Mouse (Mus musculus): ENCODE measurements around the gene Prr15. TPM values are rescaled to one million over a fixed set of nuclear protein-coding genes. Genes with fewer than 3 reads are reported as not detected.

Gene Prr15
- polyA plus RNA-seq, 1 experiment from 2014 or later, result 0.97 TPM

DNA sequence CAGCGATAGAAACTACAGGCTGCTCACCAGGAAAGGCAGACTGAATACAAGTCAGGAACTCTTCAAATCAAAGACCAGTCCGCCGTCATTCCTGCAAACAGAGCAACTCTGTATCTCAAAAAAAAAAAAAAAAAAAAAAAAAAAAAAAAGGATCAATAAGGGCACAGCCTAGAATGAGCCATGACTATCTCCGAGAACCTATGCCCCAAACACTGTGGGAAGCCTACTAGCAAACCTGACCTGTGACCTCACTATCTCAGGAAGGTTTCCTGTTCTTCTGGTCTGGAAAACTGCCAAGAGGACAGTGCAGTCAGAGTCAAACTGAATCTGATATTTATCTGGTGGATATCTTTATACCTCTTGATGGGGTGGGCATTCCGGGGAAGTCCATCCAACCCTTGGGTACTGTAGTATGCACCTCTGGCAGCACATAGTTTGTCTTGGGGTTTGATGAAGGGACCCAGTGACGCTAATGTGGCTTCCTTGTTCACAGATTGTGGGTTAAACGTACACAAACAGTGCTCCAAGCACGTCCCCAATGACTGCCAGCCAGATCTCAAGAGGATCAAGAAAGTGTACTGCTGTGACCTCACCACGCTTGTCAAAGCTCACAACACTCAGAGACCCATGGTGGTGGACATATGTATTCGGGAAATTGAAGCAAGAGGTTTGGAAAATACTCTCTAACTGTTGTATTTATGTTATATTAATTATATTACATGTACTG, 35.7 kb upstream of the Prr15 start:
- Histone ChIP-seq H3K9ac (ENCODE audit: low read length) (no peak overlapping the region), H3K36me3 (ENCODE audit: control insufficient read depth, insufficient read depth, low read length) (no peaks in the 10 kb centered on the region), H3K27ac (ENCODE audit: low read depth, low read length) (no peak overlapping the region), H3K27me3 (ENCODE audit: control insufficient read depth, insufficient read depth, low read length) (no peaks in the 10 kb centered on the region), H3K9me3 (ENCODE audit: control insufficient read depth, low read length) (no peaks in the 10 kb centered on the region), H3K4me3 (ENCODE audit: low read depth, low read length) (no peak overlapping the region), H3K4me2 (no peak overlapping the region), H3K4me1 (ENCODE audit: control insufficient read depth, insufficient read depth, low read length) (no peaks in the 10 kb centered on the region)
- DNase-seq (ENCODE audit: low spot score, missing footprints) (no peak), ATAC-seq (ENCODE audit: low FRiP score) (no peak)
- WGBS, result 81% methylated on average over 10 of the region's 10 CpGs

DNA sequence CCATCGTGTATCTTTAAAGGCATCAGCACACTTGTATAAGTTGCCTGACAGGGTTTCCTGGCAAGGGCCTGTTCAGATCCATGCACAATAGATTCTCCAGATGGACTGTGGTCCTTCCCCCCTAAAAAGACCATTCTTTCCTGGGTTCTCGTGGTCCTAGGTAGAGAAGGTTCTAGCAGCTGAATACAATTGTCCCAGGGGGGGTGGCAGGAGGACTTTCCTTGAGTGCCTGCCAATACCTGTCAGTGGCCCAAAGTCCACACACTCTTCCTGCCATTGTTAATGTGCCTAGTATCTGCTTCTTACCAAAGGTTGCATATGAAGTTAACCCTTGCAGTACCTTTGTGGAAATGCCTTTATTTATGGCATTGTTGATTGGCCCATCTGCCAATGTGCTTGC, 28.4 kb upstream of the Prr15 start:
- 87% methylated on average over 2 of the region's 2 CpGs for WGBS
- no peak overlapping the region for H3K9ac ChIP-seq (ENCODE audit: low read length)
- no peak overlapping the region for H3K4me2 ChIP-seq
- 0 out of 2 replicates have a peak, but pooled peaks cover 2% of the 10 kb centered on the region for H3K36me3 ChIP-seq (ENCODE audit: control insufficient read depth, insufficient read depth, low read length)
- DNase-seq (ENCODE audit: low spot score, missing footprints), result no peak
- H3K9me3 ChIP-seq (ENCODE audit: control insufficient read depth, low read length), result no peaks in the 10 kb centered on the region
- H3K4me1 ChIP-seq (ENCODE audit: control insufficient read depth, insufficient read depth, low read length), result no peaks in the 10 kb centered on the region
- ATAC-seq (ENCODE audit: low FRiP score), result no peak
- H3K27me3 ChIP-seq (ENCODE audit: control insufficient read depth, insufficient read depth, low read length), result no peaks in the 10 kb centered on the region
- no peak overlapping the region for H3K4me3 ChIP-seq (ENCODE audit: low read depth, low read length)
- H3K27ac ChIP-seq (ENCODE audit: low read depth, low read length), result no peak overlapping the region

DNA sequence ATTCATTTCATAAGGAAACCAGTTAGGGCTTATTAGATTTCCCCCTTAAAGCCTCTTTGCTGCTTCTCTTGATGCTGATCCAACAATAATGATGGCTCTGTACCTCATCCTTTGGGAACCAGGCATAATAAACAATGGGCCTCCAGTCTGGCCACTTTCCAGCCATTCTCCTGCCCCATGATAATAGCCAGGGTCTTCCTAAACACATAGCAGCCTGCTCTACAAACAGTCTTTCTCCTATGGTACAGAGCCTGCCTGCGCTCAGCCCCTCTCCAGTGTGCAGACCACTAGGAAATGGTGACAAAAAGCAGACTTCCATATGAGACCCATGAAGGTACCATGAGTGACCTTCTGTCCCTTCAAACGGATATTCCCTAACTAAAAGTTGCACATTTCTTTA, 26.2 kb upstream of the Prr15 start:
- Histone ChIP-seq H3K4me2 (no peak overlapping the region), H3K27ac (ENCODE audit: low read depth, low read length) (no peak overlapping the region), H3K27me3 (ENCODE audit: control insufficient read depth, insufficient read depth, low read length) (no peaks in the 10 kb centered on the region), H3K9ac (ENCODE audit: low read length) (no peak overlapping the region), H3K36me3 (ENCODE audit: control insufficient read depth, insufficient read depth, low read length) (0 out of 2 replicates have a peak, but pooled peaks cover 2% of the 10 kb centered on the region), H3K4me3 (ENCODE audit: low read depth, low read length) (no peak overlapping the region), H3K9me3 (ENCODE audit: control insufficient read depth, low read length) (no peaks in the 10 kb centered on the region), H3K4me1 (ENCODE audit: control insufficient read depth, insufficient read depth, low read length) (no peaks in the 10 kb centered on the region)
- WGBS, result 78% methylated on average over 2 of the region's 2 CpGs
- DNase-seq (ENCODE audit: low spot score, missing footprints) (no peak), ATAC-seq (ENCODE audit: low FRiP score) (no peak)

DNA sequence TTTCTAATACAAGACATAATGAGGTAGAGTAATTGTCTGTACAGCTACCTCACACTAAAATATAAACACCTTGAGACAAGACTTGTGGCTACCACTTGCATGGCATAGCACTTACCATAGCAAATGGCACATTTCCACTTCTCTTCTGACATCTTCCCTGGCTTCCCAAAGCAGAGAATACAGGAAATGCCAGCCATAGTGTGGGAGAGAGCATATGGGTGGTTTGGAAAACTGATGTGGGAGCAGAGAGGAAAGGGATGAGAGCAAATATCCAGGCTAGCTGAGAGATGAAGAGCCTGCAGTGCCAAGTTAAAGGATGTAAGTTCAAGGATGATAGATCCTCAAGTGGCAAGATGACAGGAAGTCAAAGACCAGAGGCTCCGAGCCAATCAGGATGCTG, 19.9 kb upstream of the Prr15 start:
- Histone ChIP-seq H3K9me3 (ENCODE audit: control insufficient read depth, low read length) (no peaks in the 10 kb centered on the region), H3K4me2 (no peak overlapping the region), H3K4me1 (ENCODE audit: control insufficient read depth, insufficient read depth, low read length) (no peaks in the 10 kb centered on the region), H3K36me3 (ENCODE audit: control insufficient read depth, insufficient read depth, low read length) (no peaks in the 10 kb centered on the region), H3K27me3 (ENCODE audit: control insufficient read depth, insufficient read depth, low read length) (no peaks in the 10 kb centered on the region), H3K4me3 (ENCODE audit: low read depth, low read length) (no peak overlapping the region), H3K9ac (ENCODE audit: low read length) (no peak overlapping the region), H3K27ac (ENCODE audit: low read depth, low read length) (no peak overlapping the region)
- ATAC-seq (ENCODE audit: low FRiP score) (no peak), DNase-seq (ENCODE audit: low spot score, missing footprints) (no peak)
- WGBS, result 88% methylated on average over 1 of the region's 1 CpGs

DNA sequence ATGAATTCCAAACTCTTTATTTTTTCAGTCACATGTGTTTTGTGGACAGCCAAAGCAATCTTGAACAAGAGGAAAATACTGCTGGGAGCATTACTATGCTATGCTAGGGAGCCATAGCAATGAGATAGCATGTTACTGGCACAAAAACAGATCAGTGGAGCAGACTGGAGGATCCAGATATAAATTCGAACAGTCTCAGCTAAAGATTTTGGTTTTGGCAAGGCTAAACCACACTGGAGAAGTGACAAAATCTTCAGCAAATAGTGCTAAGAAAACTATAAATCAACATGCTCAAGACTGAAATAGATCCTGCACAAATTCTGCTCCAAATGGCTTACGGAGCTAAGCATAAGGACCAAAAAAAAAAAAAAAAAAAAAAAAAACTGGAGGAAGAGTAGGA, 12.6 kb upstream of the Prr15 start:
- H3K9ac ChIP-seq (ENCODE audit: low read length), result no peak overlapping the region
- H3K9me3 ChIP-seq (ENCODE audit: control insufficient read depth, low read length), result no peaks in the 10 kb centered on the region
- H3K4me2 ChIP-seq, result no peak overlapping the region
- H3K27me3 ChIP-seq (ENCODE audit: control insufficient read depth, insufficient read depth, low read length), result no peaks in the 10 kb centered on the region
- H3K27ac ChIP-seq (ENCODE audit: low read depth, low read length), result no peak overlapping the region
- H3K4me1 ChIP-seq (ENCODE audit: control insufficient read depth, insufficient read depth, low read length), result no peaks in the 10 kb centered on the region
- ATAC-seq (ENCODE audit: low FRiP score) (no peak), DNase-seq (ENCODE audit: low spot score, missing footprints) (no peak)
- no peaks in the 10 kb centered on the region for H3K36me3 ChIP-seq (ENCODE audit: control insufficient read depth, insufficient read depth, low read length)
- no peak overlapping the region for H3K4me3 ChIP-seq (ENCODE audit: low read depth, low read length)
- WGBS, result 92% methylated on average over 2 of the region's 2 CpGs

DNA sequence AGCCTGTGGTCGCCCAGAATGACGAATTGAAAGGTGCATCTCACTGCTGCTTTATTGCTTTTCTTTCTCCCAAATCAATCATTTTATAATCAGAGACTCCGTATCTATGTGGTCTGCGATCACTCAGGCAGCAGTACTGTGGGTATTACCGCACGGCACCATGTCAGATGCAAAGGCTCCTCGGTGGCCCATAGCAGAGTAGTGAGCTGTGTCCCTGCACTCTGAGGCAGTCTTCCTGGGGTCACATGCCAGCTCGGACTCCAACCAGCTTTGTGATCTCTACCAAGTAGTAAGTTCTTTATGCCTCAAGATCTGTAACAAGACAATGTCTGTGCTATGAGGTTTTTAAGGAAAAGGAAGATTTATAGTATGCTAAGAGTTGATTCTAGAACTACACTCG, 7.0 kb upstream of the Prr15 start:
- 90% methylated on average over 9 of the region's 9 CpGs for WGBS
- H3K9me3 ChIP-seq (ENCODE audit: control insufficient read depth, low read length), result no peaks in the 10 kb centered on the region
- no peaks in the 10 kb centered on the region for H3K36me3 ChIP-seq (ENCODE audit: control insufficient read depth, insufficient read depth, low read length)
- no peak overlapping the region for H3K4me3 ChIP-seq (ENCODE audit: low read depth, low read length)
- no peaks in the 10 kb centered on the region for H3K27me3 ChIP-seq (ENCODE audit: control insufficient read depth, insufficient read depth, low read length)
- H3K27ac ChIP-seq (ENCODE audit: low read depth, low read length), result no peak overlapping the region
- ATAC-seq (ENCODE audit: low FRiP score) (no peak), DNase-seq (ENCODE audit: low spot score, missing footprints) (no peak)
- no peak overlapping the region for H3K4me2 ChIP-seq
- H3K9ac ChIP-seq (ENCODE audit: low read length), result no peak overlapping the region
- H3K4me1 ChIP-seq (ENCODE audit: control insufficient read depth, insufficient read depth, low read length), result no peaks in the 10 kb centered on the region

DNA sequence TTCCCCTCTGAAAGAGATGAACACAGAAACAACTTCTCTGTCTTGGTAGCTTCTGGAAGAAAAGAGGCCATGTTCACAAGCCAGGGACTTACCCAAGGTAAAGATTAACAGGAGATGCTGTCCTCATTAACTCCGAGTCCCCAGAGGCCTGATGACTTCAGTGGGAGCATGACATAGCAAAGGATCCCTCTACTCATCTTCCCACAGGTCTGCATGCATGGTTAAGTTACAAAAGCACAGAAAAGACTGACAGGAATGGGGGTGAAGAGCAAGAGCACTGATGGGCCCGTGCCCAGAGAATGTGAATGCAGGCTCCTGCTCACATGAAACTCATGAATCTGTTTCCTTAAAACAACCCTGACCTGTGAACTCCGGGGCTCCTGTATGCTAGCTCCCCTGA, 6.4 kb upstream of the Prr15 start:
- DNase-seq (ENCODE audit: low spot score, missing footprints) (no peak), ATAC-seq (ENCODE audit: low FRiP score) (no peak)
- Histone ChIP-seq H3K27me3 (ENCODE audit: control insufficient read depth, insufficient read depth, low read length) (0 out of 2 replicates have a peak, but pooled peaks cover 2% of the 10 kb centered on the region), H3K9ac (ENCODE audit: low read length) (no peak overlapping the region), H3K36me3 (ENCODE audit: control insufficient read depth, insufficient read depth, low read length) (no peaks in the 10 kb centered on the region), H3K27ac (ENCODE audit: low read depth, low read length) (no peak overlapping the region), H3K4me3 (ENCODE audit: low read depth, low read length) (no peak overlapping the region), H3K4me2 (no peak overlapping the region), H3K9me3 (ENCODE audit: control insufficient read depth, low read length) (no peaks in the 10 kb centered on the region), H3K4me1 (ENCODE audit: control insufficient read depth, insufficient read depth, low read length) (no peaks in the 10 kb centered on the region)
- WGBS, result 77% methylated on average over 3 of the region's 3 CpGs

DNA sequence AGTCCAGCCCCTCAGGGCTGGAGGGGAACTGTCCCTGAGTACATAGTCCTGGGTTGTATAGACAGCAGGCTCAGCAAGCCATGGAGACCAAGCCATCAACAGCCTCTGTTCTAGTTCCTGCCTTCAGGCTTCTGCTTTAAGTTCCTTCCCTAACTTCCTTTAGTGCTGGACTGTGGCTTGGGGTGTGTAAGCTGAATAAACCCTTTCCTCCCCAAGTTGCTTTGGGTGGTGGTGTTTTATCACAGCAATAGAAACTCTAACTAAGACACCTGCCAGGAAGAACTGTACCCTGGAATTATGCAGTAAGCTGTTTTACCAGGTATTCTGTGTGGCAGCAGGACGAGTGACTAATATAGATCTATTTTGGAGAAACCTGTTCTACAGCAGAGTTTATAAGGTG, 5.4 kb upstream of the Prr15 start:
- Histone ChIP-seq H3K4me1 (ENCODE audit: control insufficient read depth, insufficient read depth, low read length) (no peaks in the 10 kb centered on the region), H3K9me3 (ENCODE audit: control insufficient read depth, low read length) (no peaks in the 10 kb centered on the region), H3K9ac (ENCODE audit: low read length) (no peak overlapping the region), H3K27me3 (ENCODE audit: control insufficient read depth, insufficient read depth, low read length) (0 out of 2 replicates have a peak, but pooled peaks cover 2% of the 10 kb centered on the region), H3K4me2 (no peak overlapping the region), H3K27ac (ENCODE audit: low read depth, low read length) (no peak overlapping the region), H3K36me3 (ENCODE audit: control insufficient read depth, insufficient read depth, low read length) (no peaks in the 10 kb centered on the region), H3K4me3 (ENCODE audit: low read depth, low read length) (no peak overlapping the region)
- DNase-seq (ENCODE audit: low spot score, missing footprints) (no peak), ATAC-seq (ENCODE audit: low FRiP score) (no peak)
- 84% methylated on average over 1 of the region's 1 CpGs for WGBS

DNA sequence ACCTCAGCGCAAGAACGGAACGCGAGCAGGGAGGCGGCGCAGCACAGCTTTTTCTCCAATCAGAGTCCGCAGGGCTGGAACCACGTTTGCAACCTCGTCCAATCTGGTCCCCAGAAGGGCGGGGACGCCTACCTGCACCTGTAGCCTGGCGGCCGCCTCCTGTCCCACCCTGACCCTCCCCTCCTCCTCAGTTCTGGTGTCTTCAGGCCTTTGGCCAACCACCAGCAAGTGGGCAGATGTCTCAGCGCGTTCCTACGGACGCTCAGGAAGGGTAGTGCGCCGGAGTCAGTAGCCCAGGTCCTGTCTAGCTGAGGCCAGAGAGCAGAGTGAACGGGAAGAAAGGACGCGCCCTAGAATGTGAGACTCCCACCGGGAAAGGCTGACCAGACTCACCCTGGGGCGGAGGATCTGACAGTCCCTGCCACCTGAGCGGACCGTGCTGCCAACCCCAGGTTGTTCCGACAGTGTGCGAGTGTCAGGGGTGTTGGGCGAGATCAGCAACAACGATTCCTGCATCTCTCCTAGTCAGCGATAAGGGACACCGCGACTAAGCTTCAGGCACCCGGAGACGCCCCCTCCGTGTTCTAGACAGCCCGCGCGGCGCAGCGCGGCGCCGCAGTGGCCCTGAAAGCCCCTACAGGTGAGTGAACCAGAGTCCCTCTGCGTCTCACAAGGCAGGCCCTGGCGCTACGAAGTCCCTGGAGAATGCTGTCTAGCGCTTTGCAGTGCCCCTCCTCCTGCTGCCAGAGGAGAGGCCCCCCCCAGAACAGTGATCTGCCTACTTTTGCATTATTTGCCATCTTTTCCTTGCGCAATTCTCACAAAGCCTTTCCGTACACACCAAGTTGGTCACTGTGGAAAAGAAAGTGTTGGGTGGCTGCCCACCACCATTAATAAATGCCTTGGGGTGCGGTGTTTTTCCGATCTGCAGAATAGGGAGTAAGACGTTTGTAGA, 1.3 kb downstream of the Prr15 start:
- peak; percentile 46 for ATAC-seq (ENCODE audit: low FRiP score)
- Histone ChIP-seq H3K4me1 (ENCODE audit: control insufficient read depth, insufficient read depth, low read length) (peaks cover 11% of the 10 kb centered on the region), H3K9me3 (ENCODE audit: control insufficient read depth, low read length) (no peaks in the 10 kb centered on the region), H3K4me2 (peak overlapping the region; percentile 83), H3K4me3 (ENCODE audit: low read depth, low read length) (peak overlapping the region; percentile 35), H3K27ac (ENCODE audit: low read depth, low read length) (no peak overlapping the region), H3K36me3 (ENCODE audit: control insufficient read depth, insufficient read depth, low read length) (no peaks in the 10 kb centered on the region), H3K9ac (ENCODE audit: low read length) (peak overlapping the region; percentile 32; the same call in 1 of the 2 replicates), H3K27me3 (ENCODE audit: control insufficient read depth, insufficient read depth, low read length) (peaks cover 37% of the 10 kb centered on the region)
- DNase-seq (ENCODE audit: low spot score, missing footprints), result peak; percentile 94
- under 1% methylated on average over 53 of the region's 53 CpGs for WGBS

All from midbrain, embryonic 11.5 days (tissue).